ENCODE assay signal across 9 mouse cellular contexts in the genomic region with DNA sequence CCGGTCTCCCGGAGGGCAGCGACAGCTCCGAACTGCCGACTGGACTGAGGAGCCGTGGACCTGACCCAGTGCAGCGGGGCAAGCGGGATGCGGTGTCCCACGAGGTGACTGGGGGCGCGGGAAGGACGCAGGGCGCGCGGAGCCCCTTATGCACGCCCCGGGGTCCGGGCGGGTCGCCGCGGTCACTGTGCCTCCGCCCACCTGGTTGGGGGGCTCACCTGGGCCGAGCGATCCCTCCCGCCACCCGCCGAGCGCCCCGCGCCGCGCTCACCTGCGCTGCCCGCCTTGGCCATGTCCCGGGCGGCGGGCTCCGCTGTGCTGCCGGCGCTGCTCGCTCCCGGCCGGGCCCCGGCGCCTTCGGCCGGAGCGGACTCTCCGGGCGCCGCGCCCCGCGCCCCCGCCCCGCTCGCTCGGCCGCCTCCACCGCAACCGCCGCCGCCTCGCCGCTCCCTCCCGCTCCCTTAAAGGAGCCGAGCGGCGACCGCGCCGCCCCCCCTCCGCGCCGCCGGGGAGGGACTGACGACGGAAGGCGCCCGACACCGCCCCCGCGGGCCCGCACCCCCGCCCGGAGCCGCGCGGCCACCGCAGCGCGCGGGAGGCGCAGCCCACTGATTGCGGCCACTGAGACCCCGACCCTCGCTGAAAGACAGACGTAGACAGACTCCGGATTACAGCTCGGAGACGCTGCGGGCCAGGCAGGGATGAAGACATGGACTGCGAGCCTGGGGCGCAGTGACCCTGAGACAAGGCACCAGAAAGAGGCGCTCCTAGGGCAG. TPM values are rescaled to one million over a fixed set of nuclear protein-coding genes. Genes with fewer than 3 reads are reported as not detected.
DNase-seq lines count a peak whose midpoint lies in the region; ATAC-seq and TF ChIP-seq lines count a peak whose summit lies in the region.
"Had no signal": no experiment of that assay in that cellular context is flagged by ENCODE, and none has a peak within 500 bp of the region (broad histone marks: within the 10 kb centered on the region; RNA-seq: fewer than 3 reads in every experiment).

Gene Pitpnm3 (minus strand): TSS at position 396 of the 776 bp plus-strand sequence.

- H3K4me1 ChIP-seq in embryonic facial prominence, embryonic 11.5 days (ENCODE audit: control insufficient read depth, insufficient read depth, low read length) = no peaks in the 10 kb centered on the region
- peaks cover 16% of the 10 kb centered on the region for H3K4me1 ChIP-seq in heart, embryonic 11.5 days (ENCODE audit: control insufficient read depth, insufficient read depth, low read length)
- peaks cover 25% of the 10 kb centered on the region for H3K4me1 ChIP-seq in lung, postnatal 0 days (ENCODE audit: insufficient read depth, low read depth, low read length)

- H3K4me2 ChIP-seq in embryonic facial prominence, embryonic 11.5 days (ENCODE audit: low read depth, low read length) = peak within 1 kb of the TSS; percentile 99
- peak within 1 kb of the TSS; percentile 98 for H3K4me2 ChIP-seq in heart, embryonic 11.5 days
- peak within 1 kb of the TSS; percentile 96 for H3K4me2 ChIP-seq in lung, postnatal 0 days (replicated peaks; ENCODE audit: low read depth, low read length)

- TF ChIP-seq EP300 in lung, postnatal 0 days (IDR thresholded peaks at IDR 0.05) = no peak

- peak; percentile 17 for DNase-seq in thymus, postnatal 4 days
- DNase-seq in thymus, adult 18-20 months = no peak
- peak; percentile 34 for DNase-seq in embryonic facial prominence, embryonic 11.5 days (ENCODE audit: low spot score)
- DNase-seq in kidney, postnatal 4 days = peak; percentile 50 to 59
- DNase-seq in lung, postnatal 0 days (ENCODE audit: low spot score) = peak; percentile 57
- DNase-seq in right cerebral cortex, postnatal 4 days = peak; percentile 62
- no peak for DNase-seq in spleen, postnatal 14 days (ENCODE audit: low spot score in 2 of 2)

- H3K9ac ChIP-seq in embryonic facial prominence, embryonic 11.5 days (replicated peaks; ENCODE audit: low read length) = peak within 1 kb of the TSS; percentile 60
- peak within 1 kb of the TSS; percentile 68 for H3K9ac ChIP-seq in heart, embryonic 11.5 days (ENCODE audit: low read depth, low read length)
- peak within 1 kb of the TSS; percentile 69 for H3K9ac ChIP-seq in lung, postnatal 0 days (replicated peaks; ENCODE audit: low read depth)

- H3K4me3 ChIP-seq in embryonic facial prominence, embryonic 11.5 days (ENCODE audit: low read depth, low read length) = peak within 1 kb of the TSS; percentile 66
- H3K4me3 ChIP-seq in heart, embryonic 11.5 days (ENCODE audit: low read depth, low read length) = peak within 1 kb of the TSS; percentile 65
- H3K4me3 ChIP-seq in lung, postnatal 0 days (ENCODE audit: low read depth, low read length) = peak within 1 kb of the TSS; percentile 67
- H3K4me3 ChIP-seq: myocyte had no signal

- no peak for TF ChIP-seq CTCF in lung, postnatal 0 days (IDR thresholded peaks at IDR 0.05)

- ATAC-seq in embryonic facial prominence, embryonic 11.5 days (replicated peaks; ENCODE audit: insufficient number of reproducible peaks, low FRiP score, low TSS enrichment, low read depth) = no peak
- ATAC-seq in heart, embryonic 11.5 days (replicated peaks; ENCODE audit: insufficient number of reproducible peaks, low FRiP score, low TSS enrichment) = no peak; the same call in 1 of the 2 replicates
- peak; percentile 20 for ATAC-seq in lung, postnatal 0 days

- no peak within 1 kb of the TSS for H3K27ac ChIP-seq in embryonic facial prominence, embryonic 11.5 days (replicated peaks; ENCODE audit: low read depth, low read length)
- no peak within 1 kb of the TSS for H3K27ac ChIP-seq in heart, embryonic 11.5 days (ENCODE audit: low read depth, low read length)
- H3K27ac ChIP-seq in lung, postnatal 0 days (ENCODE audit: low read length) = peak within 1 kb of the TSS; percentile 91

- peaks cover 33% of the 10 kb centered on the region for H3K27me3 ChIP-seq in embryonic facial prominence, embryonic 11.5 days (ENCODE audit: control insufficient read depth, insufficient read depth, low read length)
- peaks cover 56% of the 10 kb centered on the region for H3K27me3 ChIP-seq in heart, embryonic 11.5 days (ENCODE audit: control insufficient read depth, insufficient read depth, low read length)
- peaks cover 7% of the 10 kb centered on the region; the same call in 1 of the 2 replicates for H3K27me3 ChIP-seq in lung, postnatal 0 days (replicated peaks; ENCODE audit: insufficient read depth, low read length)

- WGBS in embryonic facial prominence, embryonic 11.5 days = under 1% methylated on average over 79 of the region's 107 CpGs
- 1% methylated on average over 43 of the region's 107 CpGs for WGBS in heart, embryonic 11.5 days (ENCODE audit: insufficient replicate concordance)
- under 1% methylated on average over 55 of the region's 107 CpGs for whole genome bisulfite sequencing in lung, postnatal 0 days

- no peaks in the 10 kb centered on the region for H3K9me3 ChIP-seq in embryonic facial prominence, embryonic 11.5 days (replicated peaks; ENCODE audit: control insufficient read depth, low read length)
- no peaks in the 10 kb centered on the region for H3K9me3 ChIP-seq in heart, embryonic 11.5 days (replicated peaks; ENCODE audit: control insufficient read depth, low read length)
- H3K9me3 ChIP-seq in lung, postnatal 0 days (ENCODE audit: low read length) = no peaks in the 10 kb centered on the region

- no peaks in the 10 kb centered on the region for H3K36me3 ChIP-seq in embryonic facial prominence, embryonic 11.5 days (replicated peaks; ENCODE audit: control insufficient read depth, insufficient read depth, low read depth, low read length)
- H3K36me3 ChIP-seq in heart, embryonic 11.5 days (ENCODE audit: control insufficient read depth, insufficient read depth, low read length) = no peaks in the 10 kb centered on the region
- no peaks in the 10 kb centered on the region for H3K36me3 ChIP-seq in lung, postnatal 0 days (ENCODE audit: insufficient read depth, low read length)

RNA-seq across cellular contexts. Expression of gene Pitpnm3, which starts in this region (rescaled TPM):
- polyA plus RNA-seq in embryonic facial prominence, embryonic 11.5 days (2014; fragmentation: Nextera tagmentation; extraction: Ambion mirVana) = 0.18 and 0.34 TPM in 2 replicates
- 0.07 and 0.14 TPM in 2 replicates for polyA plus RNA-seq in heart, embryonic 11.5 days (2014; fragmentation: Nextera tagmentation; extraction: Ambion mirVana)
- polyA plus RNA-seq in lung, postnatal 0 days (2015; fragmentation: Nextera tagmentation; extraction: Ambion mirVana) = 8.3 and 8.5 TPM in 2 replicates

Comparison
In these comparisons a context has a peak if more than half of its experiments do, and no peak if none do; other contexts are left out.
1. DNase-seq: peak in thymus, postnatal 4 days (single experiment), kidney, postnatal 4 days (2 of 2), lung, postnatal 0 days (single experiment) and right cerebral cortex, postnatal 4 days (single experiment); none in thymus, adult 18-20 months (0 of 2) and spleen, postnatal 14 days (0 of 2).
2. Peak in DNase-seq, H3K4me3 ChIP-seq, H3K9ac ChIP-seq and H3K4me2 ChIP-seq in embryonic facial prominence, embryonic 11.5 days; RNA of the gene not detected or under 1 TPM.
3. Peak in every context shown above with its lines, with median percentiles within 50 percentile points of each other: H3K4me2 ChIP-seq, H3K4me3 ChIP-seq and H3K9ac ChIP-seq.